Mouse (Mus musculus) naive thymus-derived CD4-positive, alpha-beta T cell, adult 5 months (primary cell): Measurements from ENCODE around the gene Gabrb3. TPM values are rescaled to one million over a fixed set of nuclear protein-coding genes. Genes with fewer than 3 reads are reported as not detected.

Experiments
- polyA plus RNA-seq: library from polyadenylated mRNA; unstranded; fragments of 100-300 nt; shearing (Covaris generic); gene quantifications from one replicate; pipeline ENCODE4 v1.2.1, GENCODE M21; 2017

Gene Gabrb3
- polyA plus RNA-seq = not detected

DNA sequence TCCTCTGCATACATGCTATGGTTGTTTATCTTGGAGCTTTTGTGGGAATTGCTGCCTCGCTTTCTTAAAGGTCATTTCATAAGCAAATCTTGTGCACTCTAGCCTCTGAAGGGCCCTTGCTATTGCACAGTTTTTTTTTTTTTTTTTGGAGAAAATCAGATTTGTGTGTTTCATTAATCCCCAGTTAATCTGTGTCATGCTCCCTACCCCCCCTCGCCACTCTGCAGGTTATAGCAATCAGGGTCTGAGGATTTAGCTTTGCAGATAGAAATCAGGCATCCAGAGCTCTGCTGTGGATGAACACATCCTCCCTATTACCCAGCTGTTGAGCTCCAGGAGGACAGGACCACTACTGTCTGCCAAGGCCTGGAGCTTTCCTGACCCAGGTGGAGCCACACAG, at the start of gene Gabrb3:
Gabrb3 (plus strand) TSS at position 301 of the 400 bp plus-strand sequence.

GRCm38 (mm10) chr7:57386517-57387340, 32.8 kb upstream of the Gabrb3 start, which contains the start of gene Gabrg3:
TSS of gene Gabrg3 (minus strand) at chr7:57387188.

DNA sequence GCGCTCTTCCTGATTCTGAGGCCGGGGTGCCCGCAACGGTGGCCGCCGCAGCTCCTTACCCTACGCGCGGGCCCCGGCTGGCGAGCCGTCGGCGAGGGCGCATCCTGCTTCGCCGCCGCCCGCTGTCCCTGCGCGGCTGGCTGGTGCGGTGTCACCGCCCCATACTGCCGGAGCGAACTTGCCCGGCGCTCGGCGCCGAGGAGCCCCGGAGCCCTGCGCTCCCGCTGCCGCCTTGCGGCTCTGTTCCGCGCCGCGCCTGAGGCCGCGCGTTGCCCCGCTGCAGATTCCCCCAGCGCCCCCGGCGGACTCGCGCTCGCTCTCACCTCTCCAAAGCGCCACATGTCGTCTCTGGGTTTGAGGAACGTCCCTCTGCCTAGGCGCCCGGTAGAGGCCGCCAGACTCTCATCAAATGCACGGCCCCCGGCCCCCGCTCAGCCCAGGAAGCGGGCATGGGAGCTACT, 90.2 kb downstream of the Gabrb3 start, which contains the start of gene Gabra5:
Gabra5 (minus strand) TSS at position 379 of the 461 bp plus-strand sequence.

Other genes starting within 250 kb of the Gabrb3 start
- 0.17 TPM for gene Gabrg3, start 32.5 kb upstream of the Gabrb3 start, polyA plus RNA-seq
- not detected for gene Gabra5, start 90.4 kb downstream of the Gabrb3 start, polyA plus RNA-seq